Comparison of ENCODE assay signal across 8 mouse cellular contexts in genomic region chr14:61085325-61085724, GRCm38 (mm10). TPM values are rescaled to one million over a fixed set of nuclear protein-coding genes. Genes with fewer than 3 reads are reported as not detected.
DNase-seq lines count a peak whose midpoint lies in the region; ATAC-seq lines count a peak whose summit lies in the region.

No protein-coding gene starts in this region.

- intact Hi-C loops in left cerebral cortex, postnatal 10 days (cut with DNase I), result loop anchor here (10.0 kb wide), 2 partner anchors 191 to 291 kb away; no protein-coding TSS in a partner anchor

- ATAC-seq in inflammation-experienced regulatory T-cells, adult 6 months, result no peak

- DNase-seq in heart, adult 8-10 months (ENCODE audit: low spot score), result peak; percentile 14
- no peak for DNase-seq in heart, adult 9 months (ENCODE audit: low spot score in 2 of 2)
- DNase-seq in 416B (ENCODE audit: low read depth), result peak; percentile 33
- peak; percentile 35 for DNase-seq in ZHBTc4 (ENCODE audit: low read depth, low spot score)
- peak; percentile 42 for DNase-seq in forelimb bud, embryonic 11.5 days (ENCODE audit: low read depth, low spot score)
- DNase-seq in left cerebral cortex, postnatal 10 days (ENCODE audit: extremely low spot score in 1 of 2, low spot score in 2 of 2), result peak; percentile 17 to 67
- peak; percentile 50 for DNase-seq in retina, embryonic 14.5 days (ENCODE audit: low spot score)

RNA-seq across cellular contexts. Expression of gene Tnfrsf19, which starts 39.0 kb away (rescaled TPM):
- total RNA-seq in heart, adult 8-10 months (2022), result 1 to 10 TPM; 2.5 to 5.3 (median 3.7) TPM
- total RNA-seq in left cerebral cortex, postnatal 10 days (2021), result 10 to 100 TPM; 65.3 to 92.6 TPM
- polyA plus RNA-seq in inflammation-experienced regulatory T-cells, adult 6 months (2017; shearing (Covaris generic)), result not detected

RNA-seq across cellular contexts. Expression of gene Sacs, which starts 52.9 kb away (rescaled TPM):
- total RNA-seq in heart, adult 8-10 months (2022), result 10 to 100 TPM; 21.1 to 33.7 (median 25.7) TPM
- 10 to 100 TPM; 56.8 to 59.6 TPM for total RNA-seq in left cerebral cortex, postnatal 10 days (2021)
- 1 to 10 TPM; 5.2 to 6.6 (median 5.8) TPM for polyA plus RNA-seq in inflammation-experienced regulatory T-cells, adult 6 months (2017; shearing (Covaris generic))

Comparison
In these comparisons a context has a peak if more than half of its experiments do, and no peak if none do; other contexts are left out.
1. DNase-seq: peak in heart, adult 8-10 months (single experiment), 416B (single experiment), ZHBTc4 (single experiment), forelimb bud, embryonic 11.5 days (single experiment), left cerebral cortex, postnatal 10 days (2 of 2) and retina, embryonic 14.5 days (single experiment); none in heart, adult 9 months (0 of 2).
2. RNA of gene Tnfrsf19, which starts 39.0 kb away (total RNA-seq): 65.3 to 92.6 TPM in left cerebral cortex, postnatal 10 days; 2.5 to 5.3 TPM in heart, adult 8-10 months; every median in the first group is over 10 times any median in the second.